Mouse (Mus musculus) heart, embryonic 14.5 days (tissue): ENCODE results near the gene Sept11. TPM values are rescaled to one million over a fixed set of nuclear protein-coding genes. Genes with fewer than 3 reads are reported as not detected.

Experiments used
- ATAC-seq: fragments of 200-750 bp; cut with Nextera tagmentation; 2 replicates; pipeline ENCODE4 v1.8.0; 2017; ENCODE audit warnings: low read depth, moderate TSS enrichment; ENCODE audit not compliant: insufficient number of reproducible peaks, insufficient read depth, low FRiP score
- H3K27ac ChIP-seq, 2 experiments: fragments of 200-500 bp in 1 of 2; fragments of 300-500 bp in 1 of 2; sonication (generic) in 1 of 2; replicated peaks in 1 of 2; 2 replicates each; pipeline ENCODE4 v1.5.1; 2012 to 2014; ENCODE audit warnings: low read depth in 2 of 2, low read length in 2 of 2, control low read depth in 1 of 2, mild to moderate bottlenecking in 1 of 2, mixed read lengths in 1 of 2; ENCODE audit not compliant: control insufficient read depth in 1 of 2, insufficient read depth in 1 of 2
- H3K27me3 ChIP-seq: fragments of 300-500 bp; sonication (generic); 2 replicates; pipeline ENCODE4 v1.6.1; 2014; ENCODE audit warnings: mild to moderate bottlenecking, low read length, control low read depth; ENCODE audit not compliant: control insufficient read depth, insufficient read depth
- H3K36me3 ChIP-seq: fragments of 300-500 bp; sonication (generic); 2 replicates; pipeline ENCODE4 v1.6.1; 2014; ENCODE audit warnings: mild to moderate bottlenecking, control low read depth, low read length, mixed read lengths; ENCODE audit not compliant: control insufficient read depth, insufficient read depth
- H3K4me1 ChIP-seq, 2 experiments: fragments of 200-500 bp in 1 of 2; fragments of 300-500 bp in 1 of 2; sonication (generic) in 1 of 2; 2 replicates each; pipeline ENCODE4 v1.6.1; 2012 to 2014; ENCODE audit warnings: low read length in 2 of 2, control low read depth in 1 of 2, mixed read lengths in 1 of 2; ENCODE audit not compliant: control insufficient read depth in 2 of 2, insufficient read depth in 2 of 2
- H3K4me2 ChIP-seq: fragments of 300-500 bp; sonication (generic); 2 replicates; pipeline ENCODE4 v1.6.1; 2014; ENCODE audit warnings: mild to moderate bottlenecking, low read length
- H3K4me3 ChIP-seq, 2 experiments: fragments of 200-500 bp in 1 of 2; fragments of 300-500 bp in 1 of 2; sonication (generic) in 1 of 2; 2 replicates each; pipeline ENCODE4 v1.5.1; 2012 to 2014; ENCODE audit warnings: low read length in 2 of 2, mild to moderate bottlenecking in 2 of 2, control low read depth in 1 of 2, low read depth in 1 of 2, moderate library complexity in 1 of 2; ENCODE audit not compliant: control insufficient read depth in 1 of 2, insufficient read depth in 1 of 2
- H3K9ac ChIP-seq: fragments of 300-500 bp; sonication (generic); 2 replicates; pipeline ENCODE4 v1.6.1; 2014; ENCODE audit warnings: mild to moderate bottlenecking, low read length
- H3K9me3 ChIP-seq: fragments of 300-500 bp; sonication (generic); 2 replicates; pipeline ENCODE4 v1.6.1; 2016; ENCODE audit warnings: low read length, control low read depth; ENCODE audit not compliant: control insufficient read depth
- WGBS: fragments of 180-500 bp; shearing (Covaris S2); extraction: QIAGEN DNeasy Blood & Tissue Kit; methylation state at CpG from one replicate; pipeline ENCODE4 v1.1.7; 2014; 5-methylcytosine and 5-hydroxymethylcytosine counted together
- polyA plus RNA-seq: library from polyadenylated mRNA; unstranded; fragments of >200 nt; fragmentation: Nextera tagmentation; extraction: Ambion mirVana; gene quantifications from 2 replicates; pipeline ENCODE4 v1.2.1, GENCODE M21; 2014

Gene Sept11
- polyA plus RNA-seq, 1 experiment from 2014 or later, result 83.8 TPM

- Histone ChIP-seq H3K9me3 (no peaks in the 10 kb centered on the region), H3K27me3 (no peaks in the 10 kb centered on the region), H3K9ac (no peak overlapping the region), H3K27ac (peak overlapping the region; percentile 53 to 59), H3K4me3 (no peak overlapping the region), H3K36me3 (no peaks in the 10 kb centered on the region), H3K4me2 (no peak overlapping the region), H3K4me1 (peaks cover 49 to 84% of the 10 kb centered on the region in 2 experiments)
- WGBS, result 7% methylated on average over 4 of the region's 4 CpGs
- ATAC-seq, result peak; percentile 25; the same call in 1 of the 2 replicates
Observed at GRCm38 (mm10) chr5:93129953-93130352, 36.7 kb downstream of the Sept11 start.

GRCm38 (mm10) chr5:93131401-93131800 lies 38.2 kb downstream of the Sept11 start:
- WGBS, result 51% methylated on average over 4 of the region's 4 CpGs
- peak overlapping the region in 1 of 2 experiments; percentile 59; a peak in 1 of 4 replicates for H3K27ac ChIP-seq
- no peak overlapping the region for H3K9ac ChIP-seq
- no peaks in the 10 kb centered on the region for H3K9me3 ChIP-seq
- H3K4me1 ChIP-seq, result peaks cover 45 to 89% of the 10 kb centered on the region in 2 experiments
- H3K27me3 ChIP-seq, result no peaks in the 10 kb centered on the region
- ATAC-seq, result no peak
- H3K4me3 ChIP-seq, result no peak overlapping the region
- H3K4me2 ChIP-seq, result no peak overlapping the region
- no peaks in the 10 kb centered on the region for H3K36me3 ChIP-seq

DNA sequence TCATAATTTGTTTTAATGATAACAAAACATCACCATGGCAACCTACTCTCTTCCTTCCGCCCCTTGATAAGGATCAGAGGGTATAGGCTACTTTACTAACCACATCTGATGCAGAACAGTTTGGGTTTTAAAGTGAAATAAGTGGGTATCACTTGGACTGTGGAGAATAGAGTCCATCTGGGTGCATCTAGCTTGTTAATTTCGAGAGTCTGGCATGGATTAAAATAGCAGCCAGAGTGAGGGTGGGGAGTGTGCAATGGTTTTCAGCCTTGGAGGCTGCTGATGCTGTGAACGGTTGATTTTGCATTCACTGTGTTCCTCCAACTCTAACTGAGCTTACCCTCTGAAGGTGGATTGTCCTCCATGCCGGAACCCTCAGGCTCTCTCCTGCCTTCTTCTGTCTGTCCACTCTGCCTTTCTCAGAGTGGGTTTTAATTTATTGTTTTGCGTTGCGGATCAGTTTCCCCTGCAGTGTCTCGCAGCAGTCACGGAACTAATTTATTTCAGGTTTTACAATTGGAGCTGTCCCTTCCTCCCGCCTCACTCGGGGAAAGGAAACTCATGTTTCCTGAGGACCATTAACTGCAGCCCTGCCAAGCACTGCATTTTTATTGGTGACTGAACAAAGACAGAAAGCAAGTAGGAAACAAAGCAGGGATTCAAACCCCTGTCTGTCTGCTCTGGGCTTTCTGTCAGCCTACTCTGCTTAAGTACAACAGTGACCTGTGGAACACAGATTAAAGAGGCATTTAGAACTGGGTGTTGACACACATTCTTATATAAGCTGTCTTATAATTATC lies 40.4 kb downstream of the Sept11 start:
- Histone ChIP-seq H3K4me2 (peak overlapping the region; percentile 36; the same call in 1 of the 2 replicates), H3K4me1 (peaks cover 37 to 84% of the 10 kb centered on the region in 2 experiments), H3K27ac (peak overlapping the region in 1 of 2 experiments; percentile 49; a peak in 2 of 4 replicates), H3K27me3 (no peaks in the 10 kb centered on the region), H3K9me3 (no peaks in the 10 kb centered on the region), H3K9ac (no peak overlapping the region), H3K36me3 (no peaks in the 10 kb centered on the region), H3K4me3 (no peak overlapping the region)
- 44% methylated on average over 10 of the region's 10 CpGs for WGBS
- no peak for ATAC-seq

GRCm38 (mm10) chr5:93135368-93136107 lies 42.3 kb downstream of the Sept11 start:
- no peak overlapping the region for H3K4me3 ChIP-seq
- H3K36me3 ChIP-seq, result peaks cover 10% of the 10 kb centered on the region
- WGBS, result 54% methylated on average over 10 of the region's 10 CpGs
- peaks cover 28 to 66% of the 10 kb centered on the region in 2 experiments for H3K4me1 ChIP-seq
- H3K27me3 ChIP-seq, result no peaks in the 10 kb centered on the region
- no peak overlapping the region for H3K4me2 ChIP-seq
- peak overlapping the region in 1 of 2 experiments; percentile 94; a peak in 2 of 4 replicates for H3K27ac ChIP-seq
- no peak for ATAC-seq
- no peaks in the 10 kb centered on the region for H3K9me3 ChIP-seq
- H3K9ac ChIP-seq, result no peak overlapping the region

DNA sequence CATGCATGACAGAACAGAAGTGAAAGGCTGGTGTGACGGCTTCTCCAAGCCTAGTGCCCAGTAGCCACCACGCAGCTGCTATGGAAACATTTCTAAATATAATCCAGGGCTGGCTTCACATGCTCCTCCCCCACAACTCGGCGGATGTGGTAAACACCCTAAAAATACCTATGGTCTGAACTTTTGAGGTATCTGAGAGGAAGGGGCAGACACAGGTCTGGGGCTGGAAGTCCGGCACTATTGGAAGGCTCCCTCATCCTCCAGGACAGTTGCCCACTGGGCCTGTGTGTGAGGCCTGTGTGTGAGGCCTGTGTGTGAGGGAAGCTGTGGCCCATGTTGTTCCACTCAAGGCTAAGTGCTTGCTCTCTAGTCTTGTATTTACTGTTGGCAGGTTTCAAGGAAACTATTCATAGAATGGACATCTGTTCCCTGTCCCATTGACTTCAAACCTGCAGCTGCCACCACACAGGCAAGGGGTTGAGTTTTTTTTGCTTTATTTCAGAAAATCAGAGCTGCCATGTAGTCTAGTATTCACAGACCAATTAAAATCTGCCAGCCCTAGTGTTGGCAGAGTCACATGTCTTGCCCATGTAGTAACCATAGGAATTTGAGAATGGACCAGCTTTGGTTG lies 43.8 kb downstream of the Sept11 start:
- WGBS, result 9% methylated on average over 5 of the region's 5 CpGs
- Histone ChIP-seq H3K9me3 (no peaks in the 10 kb centered on the region), H3K4me1 (peaks cover 19 to 51% of the 10 kb centered on the region in 2 experiments), H3K36me3 (peaks cover 26% of the 10 kb centered on the region), H3K4me3 (no peak overlapping the region), H3K27me3 (no peaks in the 10 kb centered on the region), H3K9ac (no peak overlapping the region), H3K4me2 (peak overlapping the region; percentile 49), H3K27ac (peak overlapping the region; percentile 93 to 94)
- peak; percentile 79 for ATAC-seq

GRCm38 (mm10) chr5:93139350-93139749 lies 46.1 kb downstream of the Sept11 start:
- H3K4me2 ChIP-seq, result no peak overlapping the region
- WGBS, result 95% methylated on average over 9 of the region's 9 CpGs
- peaks cover 30% of the 10 kb centered on the region for H3K36me3 ChIP-seq
- H3K9me3 ChIP-seq, result no peaks in the 10 kb centered on the region
- no peak overlapping the region for H3K27ac ChIP-seq
- H3K27me3 ChIP-seq, result no peaks in the 10 kb centered on the region
- peaks cover 19 to 42% of the 10 kb centered on the region in 2 experiments for H3K4me1 ChIP-seq
- no peak overlapping the region for H3K4me3 ChIP-seq
- ATAC-seq, result no peak
- H3K9ac ChIP-seq, result no peak overlapping the region

GRCm38 (mm10) chr5:93140747-93141146 lies 47.5 kb downstream of the Sept11 start:
- Histone ChIP-seq H3K27me3 (no peaks in the 10 kb centered on the region), H3K9me3 (no peaks in the 10 kb centered on the region), H3K4me3 (no peak overlapping the region), H3K27ac (no peak overlapping the region), H3K9ac (no peak overlapping the region), H3K36me3 (peaks cover 30% of the 10 kb centered on the region), H3K4me1 (peaks cover 20 to 42% of the 10 kb centered on the region in 2 experiments), H3K4me2 (no peak overlapping the region)
- 74% methylated on average over 5 of the region's 5 CpGs for WGBS
- no peak for ATAC-seq
